Mouse (Mus musculus) ES-Bruce4 (cell line): Measurements from ENCODE around the gene Eef2kmt.
A peak's percentile ranks its signal among the peaks of the same experiment; 100 is the strongest.

Experiments
- CTCF ChIP-seq: IDR thresholded peaks from one replicate; pipeline ENCODE4 v1.8.1; 2011; ENCODE audit warnings: low read depth, low read length
- EP300 ChIP-seq: IDR thresholded peaks from 2 replicates; pipeline ENCODE4 v1.6.1; 2011; ENCODE audit warnings: low read depth, low read length; ENCODE audit not compliant: insufficient read depth
- POLR2A ChIP-seq: IDR thresholded peaks from one replicate; pipeline ENCODE4 v1.8.1; 2011; ENCODE audit warnings: low read length; ENCODE audit not compliant: insufficient read depth

DNA sequence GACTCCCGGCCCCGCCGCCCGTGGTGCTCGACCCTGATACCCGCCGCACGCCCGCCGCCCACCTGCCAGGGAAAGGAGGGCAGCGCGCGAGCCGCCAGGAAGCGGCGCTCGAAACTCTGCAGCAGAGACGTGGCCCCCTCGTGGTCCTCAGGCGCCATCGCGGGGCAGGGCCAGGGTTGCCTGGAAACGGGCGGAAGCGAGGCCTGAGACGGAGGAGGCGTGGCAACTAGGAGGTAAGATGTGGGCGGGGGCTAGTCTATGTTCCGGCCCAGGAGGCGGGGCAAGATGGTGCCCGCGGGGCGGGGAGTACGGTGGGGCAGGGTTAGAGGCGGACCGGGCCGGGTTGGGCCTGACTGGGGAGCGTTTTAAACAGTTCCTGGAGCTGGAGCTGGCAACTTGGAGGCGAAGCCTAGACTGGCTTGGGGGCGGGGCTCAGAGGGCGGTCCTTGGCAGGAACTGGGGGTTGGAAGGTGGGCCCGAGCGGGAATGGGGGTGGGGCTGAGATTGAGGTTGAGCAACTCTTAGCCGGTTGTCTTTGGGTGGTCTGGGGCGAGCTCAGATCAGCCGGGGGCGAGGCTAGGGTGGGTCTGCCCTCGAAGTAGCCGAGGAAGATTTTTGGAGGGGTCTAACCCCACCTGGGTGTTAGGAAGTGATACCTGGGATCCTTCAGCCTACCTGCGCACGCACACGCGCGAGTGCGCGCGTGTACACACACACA lies at the start of gene Eef2kmt:
- TF ChIP-seq CTCF (peak; percentile 26), EP300 (peak; percentile 57), POLR2A (peak; percentile 57)
